ENCODE assay signal across 8 mouse cellular contexts in the genomic region with DNA sequence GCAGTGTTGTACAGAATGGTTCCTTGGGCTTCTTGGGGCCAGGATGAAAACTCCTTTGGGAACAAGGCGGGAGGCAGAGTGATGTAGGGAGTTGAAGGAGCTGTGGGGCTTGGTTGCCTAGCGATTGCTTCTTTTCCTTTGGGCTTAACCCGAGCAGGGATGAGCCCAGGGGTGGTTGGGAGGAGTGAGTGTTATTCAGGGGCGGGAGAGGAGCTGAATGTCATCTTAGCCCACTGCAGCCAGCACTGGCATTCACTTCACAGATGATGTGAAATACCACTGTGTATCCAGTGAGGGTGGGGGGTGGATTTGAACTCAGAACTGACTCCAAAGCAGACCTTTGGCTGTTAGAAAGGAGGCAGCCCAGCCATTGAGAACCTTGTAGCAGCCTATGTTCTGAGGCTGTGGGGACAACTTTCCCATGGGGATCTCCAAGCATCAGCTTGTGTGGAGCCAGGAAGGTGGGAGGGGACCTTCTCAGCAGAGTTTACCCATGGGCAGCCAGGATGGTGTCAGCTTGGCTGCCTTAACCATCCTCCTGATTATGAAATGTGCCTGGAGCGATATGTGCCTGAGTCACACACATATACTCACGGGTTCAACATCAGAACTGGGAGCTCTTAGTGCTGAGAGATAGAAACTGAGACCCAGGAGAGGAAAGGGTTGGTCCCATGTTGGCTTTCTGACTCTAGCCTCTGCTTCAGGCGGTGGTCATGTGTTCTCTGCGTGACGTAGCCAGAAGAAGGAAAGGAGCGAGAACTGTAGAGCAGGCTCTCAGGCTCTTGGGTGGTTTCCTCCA. TPM values are rescaled to one million over a fixed set of nuclear protein-coding genes. Genes with fewer than 3 reads are reported as not detected.
DNase-seq lines count a peak whose midpoint lies in the region; ATAC-seq and TF ChIP-seq lines count a peak whose summit lies in the region.

No protein-coding gene starts in this region.

- no peak for ATAC-seq in limb, embryonic 14.5 days (ENCODE audit: low FRiP score, low read depth)
- ATAC-seq in stomach, postnatal 0 days (ENCODE audit: low FRiP score, low TSS enrichment) = no peak

- H3K4me1 ChIP-seq in spleen, adult 2 months (ENCODE audit: control insufficient read depth, insufficient read depth, insufficient read length) = peaks cover 14% of the 10 kb centered on the region; the same call in 1 of the 2 replicates
- H3K4me1 ChIP-seq in limb, embryonic 14.5 days (ENCODE audit: control insufficient read depth, insufficient read depth, low read length) = peaks cover 23% of the 10 kb centered on the region
- peaks cover 4% of the 10 kb centered on the region for H3K4me1 ChIP-seq in stomach, postnatal 0 days (replicated peaks; ENCODE audit: control insufficient read depth, insufficient read depth)

- peak overlapping the region; percentile 96; the same call in 1 of the 2 replicates for H3K4me2 ChIP-seq in limb, embryonic 14.5 days (replicated peaks; ENCODE audit: low read depth, low read length, severe bottlenecking)
- H3K4me2 ChIP-seq in stomach, postnatal 0 days (replicated peaks; ENCODE audit: low read depth) = no peak overlapping the region

- 88% methylated on average over 10 of the region's 10 CpGs for WGBS in spleen, adult 2 months
- 79% methylated on average over 10 of the region's 10 CpGs for WGBS in limb, embryonic 14.5 days
- WGBS in stomach, postnatal 0 days = 75% methylated on average over 10 of the region's 10 CpGs

- H3K36me3 ChIP-seq in spleen, adult 2 months (ENCODE audit: control insufficient read depth, insufficient read depth, low read length) = peaks cover 13% of the 10 kb centered on the region
- peaks cover 16% of the 10 kb centered on the region for H3K36me3 ChIP-seq in limb, embryonic 14.5 days (ENCODE audit: control insufficient read depth, insufficient read depth, low read length)
- peaks cover 8% of the 10 kb centered on the region; the same call in 1 of the 2 replicates for H3K36me3 ChIP-seq in stomach, postnatal 0 days (ENCODE audit: control insufficient read depth, insufficient read depth, low read length)

- H3K4me3 ChIP-seq in spleen, adult 2 months (ENCODE audit: extremely low read depth, insufficient read depth, insufficient read length) = no peak overlapping the region
- no peak overlapping the region for H3K4me3 ChIP-seq in limb, embryonic 14.5 days (replicated peaks; ENCODE audit: low read length)
- H3K4me3 ChIP-seq in stomach, postnatal 0 days (ENCODE audit: low read depth, low read length) = peak overlapping the region; percentile 59; the same call in 1 of the 2 replicates

- H3K9ac ChIP-seq in limb, embryonic 14.5 days (ENCODE audit: low read depth, low read length, severe bottlenecking) = 0 out of 2 replicates have a peak overlapping the region, but pooled peaks have one; percentile 59
- no peak overlapping the region for H3K9ac ChIP-seq in stomach, postnatal 0 days (ENCODE audit: low read length)

- H3K27me3 ChIP-seq in spleen, adult 2 months (ENCODE audit: control insufficient read depth, insufficient read depth, low read length) = no peaks in the 10 kb centered on the region
- H3K27me3 ChIP-seq in limb, embryonic 14.5 days (ENCODE audit: control insufficient read depth, insufficient read depth, low read length) = no peaks in the 10 kb centered on the region
- no peaks in the 10 kb centered on the region for H3K27me3 ChIP-seq in stomach, postnatal 0 days (ENCODE audit: control insufficient read depth, insufficient read depth, low read length)

- 0 out of 2 replicates have a peak overlapping the region, but pooled peaks have one; percentile 6 for H3K27ac ChIP-seq in spleen, adult 2 months (ENCODE audit: insufficient read depth, low read length)
- H3K27ac ChIP-seq in limb, embryonic 14.5 days (replicated peaks; ENCODE audit: low read depth, low read length) = no peak overlapping the region
- no peak overlapping the region for H3K27ac ChIP-seq in stomach, postnatal 0 days (replicated peaks)

- TF ChIP-seq EP300 in stomach, postnatal 0 days (optimal IDR thresholded peaks at IDR 0.05) = no peak

- TF ChIP-seq CTCF in spleen, adult 2 months (IDR thresholded peaks at IDR 0.05; ENCODE audit: extremely low read depth, insufficient read depth, insufficient read length, insufficient replicate concordance) = no peak
- TF ChIP-seq CTCF in stomach, postnatal 0 days (IDR thresholded peaks at IDR 0.05; ENCODE audit: low read depth) = no peak

- peak; percentile 63 for DNase-seq in cerebellum, adult 11-12 months
- no peak for DNase-seq in cerebellum, postnatal 36 days
- DNase-seq in spleen, adult 2 months (ENCODE audit: low read depth in 1 of 2, low spot score in 2 of 2) = no peak
- no peak for DNase-seq in spleen, postnatal 4 days (ENCODE audit: low spot score in 2 of 2)
- DNase-seq in limb, embryonic 14.5 days (ENCODE audit: low spot score) = no peak
- DNase-seq in stomach, postnatal 0 days (ENCODE audit: low spot score) = no peak
- DNase-seq in thymus, postnatal 4 days = no peak
- DNase-seq in gastrocnemius, postnatal 4 days (ENCODE audit: low spot score in 2 of 2) = no peak

- no peaks in the 10 kb centered on the region for H3K9me3 ChIP-seq in limb, embryonic 14.5 days (ENCODE audit: control insufficient read depth, low read length)
- no peaks in the 10 kb centered on the region for H3K9me3 ChIP-seq in stomach, postnatal 0 days (ENCODE audit: control insufficient read depth, low read length)

- TF ChIP-seq POLR2A in spleen, adult 2 months (IDR thresholded peaks at IDR 0.05; ENCODE audit: low read depth, low read length) = no peak
- TF ChIP-seq POLR2A in limb, embryonic 14.5 days (IDR thresholded peaks at IDR 0.05; ENCODE audit: borderline replicate concordance, extremely low read depth, insufficient read depth, insufficient read length) = no peak

RNA-seq across cellular contexts. Expression of a gene that starts 15.3 kb away (rescaled TPM):
- 2.1 and 3.9 TPM in 2 replicates for polyA plus RNA-seq in spleen, adult 2 months (2012; rRNA removed)
- polyA plus RNA-seq in limb, embryonic 14.5 days (2012; rRNA removed) = 0.01 and 0.08 TPM in 2 replicates
- not detected in 2 replicates for polyA plus RNA-seq in limb, embryonic 14.5 days (2014; fragmentation: Nextera tagmentation; extraction: Ambion mirVana)
- polyA plus RNA-seq in stomach, postnatal 0 days (2015; fragmentation: Nextera tagmentation; extraction: Ambion mirVana) = 0.07 TPM in 2 replicates
- not detected for total RNA-seq in gastrocnemius, postnatal 4 days (2021)

RNA-seq across cellular contexts. Expression of a gene that starts 15.9 kb away (rescaled TPM):
- 3.1 and 3.9 TPM in 2 replicates for polyA plus RNA-seq in spleen, adult 2 months (2012; rRNA removed)
- 11.3 and 13.5 TPM in 2 replicates for polyA plus RNA-seq in limb, embryonic 14.5 days (2012; rRNA removed)
- 1.7 and 1.8 TPM in 2 replicates for polyA plus RNA-seq in limb, embryonic 14.5 days (2014; fragmentation: Nextera tagmentation; extraction: Ambion mirVana)
- 3.1 and 4.1 TPM in 2 replicates for polyA plus RNA-seq in stomach, postnatal 0 days (2015; fragmentation: Nextera tagmentation; extraction: Ambion mirVana)
- 100 to 1,000 TPM; 454 to 465 TPM for total RNA-seq in gastrocnemius, postnatal 4 days (2021)

RNA-seq across cellular contexts. Expression of a gene that starts 27.2 kb away (rescaled TPM):
- 6.7 and 7.3 TPM in 2 replicates for polyA plus RNA-seq in spleen, adult 2 months (2012; rRNA removed)
- polyA plus RNA-seq in limb, embryonic 14.5 days (2012; rRNA removed) = 0.14 and 0.18 TPM in 2 replicates
- 0.03 and 0.12 TPM in 2 replicates for polyA plus RNA-seq in limb, embryonic 14.5 days (2014; fragmentation: Nextera tagmentation; extraction: Ambion mirVana)
- polyA plus RNA-seq in stomach, postnatal 0 days (2015; fragmentation: Nextera tagmentation; extraction: Ambion mirVana) = 0.17 and 0.25 TPM in 2 replicates
- 1 to 10 TPM; 2.2 to 2.3 TPM for total RNA-seq in gastrocnemius, postnatal 4 days (2021)

RNA-seq across cellular contexts. Expression of a gene that starts 52.4 kb away (rescaled TPM):
- polyA plus RNA-seq in spleen, adult 2 months (2012; rRNA removed) = 117 and 119 TPM in 2 replicates
- 71.4 and 86.4 TPM in 2 replicates for polyA plus RNA-seq in limb, embryonic 14.5 days (2012; rRNA removed)
- 49.8 and 50.1 TPM in 2 replicates for polyA plus RNA-seq in limb, embryonic 14.5 days (2014; fragmentation: Nextera tagmentation; extraction: Ambion mirVana)
- polyA plus RNA-seq in stomach, postnatal 0 days (2015; fragmentation: Nextera tagmentation; extraction: Ambion mirVana) = 19.1 and 19.5 TPM in 2 replicates
- total RNA-seq in gastrocnemius, postnatal 4 days (2021) = 10 to 100 TPM; 24.8 to 26.9 TPM

RNA-seq across cellular contexts. Expression of a gene that starts 55.6 kb away (rescaled TPM):
- polyA plus RNA-seq in spleen, adult 2 months (2012; rRNA removed) = 0.04 TPM in 1 of 2 replicates, not detected in the other
- 0.03 TPM in 1 of 2 replicates, not detected in the other for polyA plus RNA-seq in limb, embryonic 14.5 days (2012; rRNA removed)
- not detected in 2 replicates for polyA plus RNA-seq in limb, embryonic 14.5 days (2014; fragmentation: Nextera tagmentation; extraction: Ambion mirVana)
- polyA plus RNA-seq in stomach, postnatal 0 days (2015; fragmentation: Nextera tagmentation; extraction: Ambion mirVana) = not detected in 2 replicates
- under 1 TPM; 0.17 to 0.18 TPM for total RNA-seq in gastrocnemius, postnatal 4 days (2021)
